Mouse (Mus musculus) MEL (cell line): ENCODE measurements around the gene Stx4a. TPM values are rescaled to one million over a fixed set of nuclear protein-coding genes. Genes with fewer than 3 reads are reported as not detected.
A peak's percentile ranks its signal among the peaks of the same experiment; 100 is the strongest.

Experiments used
- DNase-seq: peaks from one replicate; pipeline ENCODE4 v3.0.0; 2011; ENCODE audit warnings: low read depth, low spot score
- H3K27ac ChIP-seq: 2 replicates; pipeline ENCODE4 v1.5.1; 2012; ENCODE audit warnings: low read depth, mild to moderate bottlenecking, control low read depth, low read length, moderate library complexity; ENCODE audit not compliant: control insufficient read depth
- H3K27me3 ChIP-seq, 2 experiments: fragments of 150-350 bp in 1 of 2; sonication (generic) in 1 of 2; 2 replicates each; pipeline ENCODE4 v1.6.1; 2012; ENCODE audit warnings: low read length in 2 of 2, mild to moderate bottlenecking in 2 of 2, improper control_type of control experiment in 1 of 2, moderate library complexity in 1 of 2; ENCODE audit not compliant: insufficient read depth in 2 of 2, control insufficient read depth in 1 of 2
- H3K36me3 ChIP-seq, 2 experiments: 2 replicates each; pipeline ENCODE4 v1.6.1; 2012 to 2014; ENCODE audit warnings: low read length in 2 of 2, improper control_type of control experiment in 1 of 2, inconsistent platforms in 1 of 2, mild to moderate bottlenecking in 1 of 2; ENCODE audit not compliant: insufficient read depth in 2 of 2, control insufficient read depth in 1 of 2
- H3K4me1 ChIP-seq, 2 experiments: fragments of 150-350 bp in 1 of 2; sonication (generic) in 1 of 2; 2 replicates each; pipeline ENCODE4 v1.6.1; 2012; ENCODE audit warnings: low read length in 2 of 2, improper control_type of control experiment in 1 of 2, mild to moderate bottlenecking in 1 of 2; ENCODE audit not compliant: insufficient read depth in 2 of 2, control insufficient read depth in 1 of 2
- H3K4me3 ChIP-seq, 2 experiments: fragments of 150-350 bp in 1 of 2; sonication (generic) in 1 of 2; 2 replicates each; pipeline ENCODE4 v1.5.1; 2012; ENCODE audit warnings: low read depth in 2 of 2, low read length in 2 of 2, mild to moderate bottlenecking in 2 of 2, moderate library complexity in 2 of 2, control low read depth in 1 of 2, improper control_type of control experiment in 1 of 2; ENCODE audit not compliant: control insufficient read depth in 1 of 2, insufficient read depth in 1 of 2
- H3K79me2 ChIP-seq: 2 replicates; pipeline ENCODE4 v1.6.1; 2012; ENCODE audit warnings: mild to moderate bottlenecking, low read length, moderate library complexity; ENCODE audit not compliant: control insufficient read depth, poor library complexity, insufficient read depth
- H3K9ac ChIP-seq: 2 replicates; pipeline ENCODE4 v1.6.1; 2012; ENCODE audit warnings: low read depth, mild to moderate bottlenecking, control low read depth, low read length, moderate library complexity; ENCODE audit not compliant: control insufficient read depth, poor library complexity, severe bottlenecking
- H3K9me3 ChIP-seq: fragments of 150-350 bp; sonication (generic); replicated peaks from 2 replicates; pipeline ENCODE4 v1.6.1; 2012; ENCODE audit warnings: mild to moderate bottlenecking, low read length, improper control_type of control experiment, moderate library complexity; ENCODE audit not compliant: insufficient read depth
- BHLHE40 ChIP-seq: IDR thresholded peaks from 2 replicates; pipeline ENCODE4 v1.6.1; 2012; ENCODE audit warnings: low read depth, mild to moderate bottlenecking, inconsistent platforms, low read length, improper control_type of control experiment, borderline replicate concordance
- CHD2 ChIP-seq: IDR thresholded peaks from 2 replicates; pipeline ENCODE4 v1.6.1; 2011; ENCODE audit warnings: low read length, improper control_type of control experiment
- CTCF ChIP-seq, 3 experiments: IDR thresholded peaks in 2 of 3; conservative IDR thresholded peaks in 1 of 3; 2 replicates each; pipeline ENCODE4 v1.5.1; 2011 to 2012; ENCODE audit warnings: low read length in 3 of 3, low read depth in 2 of 3, mild to moderate bottlenecking in 2 of 3, improper control_type of control experiment in 1 of 3, inconsistent platforms in 1 of 3, mixed read lengths in 1 of 3, moderate library complexity in 1 of 3; ENCODE audit not compliant: control insufficient read depth in 1 of 3, insufficient read depth in 1 of 3, poor library complexity in 1 of 3, severe bottlenecking in 1 of 3
- E2F4 ChIP-seq: IDR thresholded peaks from 2 replicates; pipeline ENCODE4 v1.6.1; 2011; ENCODE audit warnings: low read depth, low read length, improper control_type of control experiment, borderline replicate concordance
- ELF1 ChIP-seq: IDR thresholded peaks from 2 replicates; pipeline ENCODE4 v1.6.1; 2014; ENCODE audit warnings: low read depth, mild to moderate bottlenecking, inconsistent platforms, low read length, improper control_type of control experiment, moderate library complexity
- EP300 ChIP-seq, 2 experiments: IDR thresholded peaks; 2 replicates each; pipeline ENCODE4 v1.6.1; 2011; ENCODE audit warnings: improper control_type of control experiment in 2 of 2, low read length in 2 of 2, low read depth in 1 of 2, mild to moderate bottlenecking in 1 of 2
- ETS1 ChIP-seq: IDR thresholded peaks from 2 replicates; pipeline ENCODE4 v1.6.1; 2012; ENCODE audit warnings: low read depth, mild to moderate bottlenecking, inconsistent platforms, low read length, improper control_type of control experiment, moderate library complexity
- HCFC1 ChIP-seq: IDR thresholded peaks from 2 replicates; pipeline ENCODE4 v1.6.1; 2012; ENCODE audit warnings: low read depth, mild to moderate bottlenecking, inconsistent platforms, low read length, improper control_type of control experiment, moderate library complexity
- KAT2A ChIP-seq: conservative IDR thresholded peaks from 2 replicates; pipeline ENCODE4 v1.6.1; 2012; ENCODE audit warnings: low read depth, low read length, improper control_type of control experiment, inconsistent platforms
- MAFK ChIP-seq: IDR thresholded peaks from 2 replicates; pipeline ENCODE4 v1.6.1; 2011; ENCODE audit warnings: low read depth, mild to moderate bottlenecking, low read length, improper control_type of control experiment, borderline replicate concordance
- MAZ ChIP-seq: IDR thresholded peaks from 2 replicates; pipeline ENCODE4 v1.6.1; 2012; ENCODE audit warnings: low read depth, mild to moderate bottlenecking, inconsistent platforms, low read length, improper control_type of control experiment
- MEF2A ChIP-seq: IDR thresholded peaks from 2 replicates; pipeline ENCODE4 v1.6.1; 2014; ENCODE audit warnings: low read depth, mild to moderate bottlenecking, inconsistent platforms, low read length, improper control_type of control experiment; ENCODE audit not compliant: poor library complexity, insufficient replicate concordance, severe bottlenecking; ENCODE audit errors: extremely low read depth
- MXI1 ChIP-seq: IDR thresholded peaks from 2 replicates; pipeline ENCODE4 v1.6.1; 2011; ENCODE audit warnings: mild to moderate bottlenecking, low read depth, low read length, improper control_type of control experiment
- MYC ChIP-seq: IDR thresholded peaks from 2 replicates; pipeline ENCODE4 v1.6.1; 2011; ENCODE audit warnings: low read depth, mild to moderate bottlenecking, low read length, improper control_type of control experiment, moderate library complexity
- NRF1 ChIP-seq: IDR thresholded peaks from 2 replicates; pipeline ENCODE4 v1.6.1; 2014; ENCODE audit warnings: low read depth, mild to moderate bottlenecking, inconsistent platforms, low read length, improper control_type of control experiment, moderate library complexity; ENCODE audit not compliant: poor library complexity, insufficient read depth, severe bottlenecking
- POLR2A ChIP-seq, 2 experiments: IDR thresholded peaks; 2 replicates each; pipeline ENCODE4 v1.6.1; 2011 to 2012; ENCODE audit warnings: low read length in 2 of 2, mild to moderate bottlenecking in 2 of 2, control low read depth in 1 of 2, improper control_type of control experiment in 1 of 2, low read depth in 1 of 2, moderate library complexity in 1 of 2; ENCODE audit not compliant: control insufficient read depth in 1 of 2, insufficient read depth in 1 of 2, poor library complexity in 1 of 2
- RAD21 ChIP-seq: IDR thresholded peaks from 2 replicates; pipeline ENCODE4 v1.6.1; 2011; ENCODE audit warnings: mild to moderate bottlenecking, low read depth, low read length, improper control_type of control experiment
- RCOR1 ChIP-seq: IDR thresholded peaks from 2 replicates; pipeline ENCODE4 v1.6.1; 2012; ENCODE audit warnings: low read depth, mild to moderate bottlenecking, inconsistent platforms, low read length, improper control_type of control experiment
- SIN3A ChIP-seq: IDR thresholded peaks from 2 replicates; pipeline ENCODE4 v1.6.1; 2012; ENCODE audit warnings: low read length, improper control_type of control experiment, inconsistent platforms
- SMC3 ChIP-seq: IDR thresholded peaks from 2 replicates; pipeline ENCODE4 v1.6.1; 2011; ENCODE audit warnings: low read depth, low read length, improper control_type of control experiment
- TAL1 ChIP-seq: IDR thresholded peaks from 2 replicates; pipeline ENCODE4 v1.6.1; 2012; ENCODE audit warnings: mild to moderate bottlenecking, inconsistent platforms, low read length, moderate library complexity, mixed read lengths
- TBP ChIP-seq: IDR thresholded peaks from 2 replicates; pipeline ENCODE4 v1.8.0; 2011; ENCODE audit warnings: low read depth, low read length, improper control_type of control experiment
- USF1 ChIP-seq: IDR thresholded peaks from 2 replicates; pipeline ENCODE4 v1.6.1; 2014; ENCODE audit warnings: low read depth, mild to moderate bottlenecking, inconsistent platforms, low read length, improper control_type of control experiment, moderate library complexity
- ZC3H11A ChIP-seq: IDR thresholded peaks from 2 replicates; pipeline ENCODE4 v1.6.1; 2012; ENCODE audit warnings: low read depth, mild to moderate bottlenecking, inconsistent platforms, low read length, improper control_type of control experiment
- ZKSCAN1 ChIP-seq: IDR thresholded peaks from 2 replicates; pipeline ENCODE4 v1.6.1; 2012; ENCODE audit warnings: low read depth, mild to moderate bottlenecking, inconsistent platforms, low read length, improper control_type of control experiment, moderate library complexity
- polyA plus RNA-seq, 2 experiments: library from polyadenylated mRNA; stranded (reverse) in 1 of 2; unstranded in 1 of 2; fragments of >175 nt in 1 of 2; fragments of >200 nt in 1 of 2; gene quantifications; 2 replicates each; pipeline versions ENCODE4 v1.2.1 to v1.2.4; 2012; ENCODE audit warnings: low replicate concordance in 2 of 2, low read depth in 1 of 2; ENCODE audit not compliant: insufficient read length in 2 of 2, insufficient read depth in 1 of 2, missing spikeins in 1 of 2
- total RNA-seq: library from RNA; depleted of rRNA; stranded (reverse); fragments of 300-350 nt; gene quantifications from 2 replicates; pipeline ENCODE4 v1.2.3, GENCODE M21; 2012

Stx4a gene
- total and polyA plus RNA-seq, 3 experiments, result 47.8 to 121 TPM; not detected in 1

DNA sequence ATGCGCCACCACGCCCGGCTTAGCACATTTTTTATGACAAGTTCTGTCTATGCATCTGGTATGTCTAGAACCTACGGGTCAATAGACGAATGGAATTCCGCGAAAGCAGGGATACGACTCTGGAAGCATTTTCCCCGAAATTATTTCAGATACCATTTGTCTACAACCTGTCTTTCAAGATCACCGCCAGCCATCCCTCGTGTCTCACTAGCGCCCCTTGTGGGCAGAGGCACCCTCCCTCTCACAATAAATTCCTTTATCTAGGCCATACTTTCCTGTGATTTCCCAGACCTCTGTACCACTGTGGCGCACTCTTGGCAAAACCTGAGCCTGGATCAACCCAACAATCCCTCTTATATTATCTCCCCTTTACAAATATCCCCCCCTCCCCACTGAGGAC is 72.3 kb downstream of the Stx4a start:
- no peak overlapping the region for H3K9ac ChIP-seq
- peak; percentile 76 for DNase-seq
- no peaks in the 10 kb centered on the region for H3K9me3 ChIP-seq
- no peak overlapping the region for H3K4me3 ChIP-seq
- H3K36me3 ChIP-seq, result peaks cover 0 to 24% of the 10 kb centered on the region in 2 experiments; a peak in 2 of 4 replicates
- H3K27ac ChIP-seq, result no peak overlapping the region
- TF ChIP-seq SMC3 (peak; percentile 31; the same call in 1 of the 2 replicates), USF1 (no peak), ELF1 (no peak), MAFK (no peak), KAT2A (no peak), CHD2 (no peak), E2F4 (no peak), NRF1 (no peak), TAL1 (no peak), ZKSCAN1 (no peak), HCFC1 (peak; percentile 46; the same call in 1 of the 2 replicates), RCOR1 (no peak; the same call in 1 of the 2 replicates), POLR2A (IDR thresholded peaks at IDR 0.05; ENCODE audit: control insufficient read depth in 1 of 2, insufficient read depth in 1 of 2, low read depth in 1 of 2, low read length in 2 of 2, poor library complexity in 1 of 2) (no peak), SIN3A (no peak), ZC3H11A (no peak), CTCF (IDR thresholded peaks at IDR 0.05 in 2 of 3, conservative IDR thresholded peaks at IDR 0.05 in 1 of 3; ENCODE audit: control insufficient read depth in 1 of 3, insufficient read depth in 1 of 3, low read depth in 2 of 3, low read length in 3 of 3, poor library complexity in 1 of 3, severe bottlenecking in 1 of 3) (peak; percentile 73 to 86 (median 78)), BHLHE40 (no peak), EP300 (IDR thresholded peaks at IDR 0.05; ENCODE audit: low read depth in 1 of 2, low read length in 2 of 2) (no peak), MXI1 (no peak), TBP (no peak), ETS1 (no peak), MEF2A (no peak), RAD21 (peak; percentile 21), MAZ (0 out of 2 replicates have a peak, but pooled peaks have one; percentile 31), MYC (0 out of 2 replicates have a peak, but pooled peaks have one; percentile 45)
- TF ChIP-seq, all 39 proteins: peak for 6
- Histone ChIP-seq H3K27me3 (no peaks in the 10 kb centered on the region), H3K79me2 (no peaks in the 10 kb centered on the region), H3K4me1 (peaks cover 23 to 42% of the 10 kb centered on the region in 2 experiments)
